Mouse (Mus musculus) kidney, adult 8-10 months (tissue): ENCODE results near the gene Tmigd3.
A peak's percentile ranks its signal among the peaks of the same experiment; 100 is the strongest.

Experiments
- DNase-seq, 2 experiments: peaks; one replicate each; pipeline ENCODE4 v3.0.0; 2022

Tmigd3 gene

GRCm38 (mm10) chr3:105876022-105876421, 5.3 kb downstream of the Tmigd3 start:
- DNase-seq = peak in 1 of 2 experiments; percentile 20

DNA sequence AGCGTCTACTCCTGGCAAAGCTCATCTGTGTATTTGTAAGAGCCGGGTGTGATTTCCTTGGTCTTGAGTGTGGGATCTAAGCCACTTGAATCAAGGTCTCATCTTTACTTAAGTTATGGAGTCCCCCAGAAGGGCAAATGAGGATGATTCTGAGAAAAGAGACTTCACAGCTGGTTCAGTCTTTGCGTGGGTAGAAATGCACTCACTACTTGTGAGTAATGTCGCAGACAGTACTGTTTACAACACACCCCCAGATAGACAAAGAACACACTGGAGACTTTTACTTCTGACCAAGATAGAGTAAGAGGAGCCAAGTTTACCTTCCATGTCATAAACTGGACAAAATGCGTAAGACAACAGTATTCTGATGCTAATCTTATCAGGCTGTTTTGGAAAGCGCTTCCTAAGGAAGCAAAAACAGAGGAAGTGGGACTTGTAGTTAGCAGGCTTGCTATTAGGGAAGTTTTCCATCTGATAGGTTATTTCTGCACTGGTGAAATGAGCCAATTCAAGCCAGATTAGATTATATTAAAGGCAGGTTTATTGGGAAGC, 6.6 kb downstream of the Tmigd3 start:
- DNase-seq = no peak

- no peak for DNase-seq
These were observed 7.2 kb downstream of the Tmigd3 start for GRCm38 (mm10) chr3:105877919-105878318.

- DNase-seq = no peak
These were observed 8.0 kb downstream of the Tmigd3 start for GRCm38 (mm10) chr3:105878751-105879150.

GRCm38 (mm10) chr3:105880419-105880818, 9.7 kb downstream of the Tmigd3 start:
- no peak for DNase-seq

- no peak for DNase-seq
These were observed 11.4 kb downstream of the Tmigd3 start for GRCm38 (mm10) chr3:105882105-105882504.

- no peak for DNase-seq
These were observed 12.4 kb downstream of the Tmigd3 start for GRCm38 (mm10) chr3:105883111-105883510.

DNA sequence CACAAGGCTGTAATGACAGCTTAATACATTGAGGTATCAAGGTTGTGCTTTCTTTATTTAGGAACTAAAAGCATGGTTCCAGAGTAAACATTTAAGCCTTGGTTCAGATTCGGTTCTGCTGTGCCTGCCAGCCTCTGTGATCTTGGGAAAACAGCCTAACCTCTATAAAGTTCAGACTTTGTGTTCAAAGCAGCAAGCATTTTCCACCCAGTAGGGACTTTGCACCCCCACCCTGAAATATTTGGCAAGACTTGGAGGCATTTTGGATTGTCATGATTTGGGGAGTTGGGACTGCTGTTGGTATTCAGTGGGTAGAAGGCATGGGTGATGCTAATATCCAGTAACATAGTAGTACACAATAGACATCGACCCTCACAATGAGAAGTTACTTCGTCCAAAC, 18.3 kb downstream of the Tmigd3 start:
- no peak for DNase-seq

- no peak for DNase-seq
These were observed 19.5 kb downstream of the Tmigd3 start for GRCm38 (mm10) chr3:105890220-105890619.

DNA sequence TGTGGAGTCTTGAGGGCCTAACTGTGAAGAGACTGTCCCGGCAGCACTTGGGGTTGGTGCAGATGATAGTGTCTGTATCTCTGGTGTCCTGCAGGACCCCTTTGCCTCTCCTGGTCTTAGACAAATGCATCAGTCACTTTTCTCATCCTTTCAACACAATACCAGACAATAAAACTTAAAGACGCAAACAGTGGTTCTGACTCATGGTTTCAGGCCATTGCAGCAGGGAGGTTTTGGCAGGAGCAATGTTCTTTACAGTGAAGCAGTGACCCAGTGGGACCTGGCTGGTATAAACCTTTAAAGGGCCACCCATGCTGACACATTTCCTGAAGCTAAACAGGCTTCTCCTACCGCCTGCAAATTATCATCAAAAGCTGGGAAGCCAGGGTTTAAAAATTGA, 20.4 kb downstream of the Tmigd3 start:
- no peak for DNase-seq

DNA sequence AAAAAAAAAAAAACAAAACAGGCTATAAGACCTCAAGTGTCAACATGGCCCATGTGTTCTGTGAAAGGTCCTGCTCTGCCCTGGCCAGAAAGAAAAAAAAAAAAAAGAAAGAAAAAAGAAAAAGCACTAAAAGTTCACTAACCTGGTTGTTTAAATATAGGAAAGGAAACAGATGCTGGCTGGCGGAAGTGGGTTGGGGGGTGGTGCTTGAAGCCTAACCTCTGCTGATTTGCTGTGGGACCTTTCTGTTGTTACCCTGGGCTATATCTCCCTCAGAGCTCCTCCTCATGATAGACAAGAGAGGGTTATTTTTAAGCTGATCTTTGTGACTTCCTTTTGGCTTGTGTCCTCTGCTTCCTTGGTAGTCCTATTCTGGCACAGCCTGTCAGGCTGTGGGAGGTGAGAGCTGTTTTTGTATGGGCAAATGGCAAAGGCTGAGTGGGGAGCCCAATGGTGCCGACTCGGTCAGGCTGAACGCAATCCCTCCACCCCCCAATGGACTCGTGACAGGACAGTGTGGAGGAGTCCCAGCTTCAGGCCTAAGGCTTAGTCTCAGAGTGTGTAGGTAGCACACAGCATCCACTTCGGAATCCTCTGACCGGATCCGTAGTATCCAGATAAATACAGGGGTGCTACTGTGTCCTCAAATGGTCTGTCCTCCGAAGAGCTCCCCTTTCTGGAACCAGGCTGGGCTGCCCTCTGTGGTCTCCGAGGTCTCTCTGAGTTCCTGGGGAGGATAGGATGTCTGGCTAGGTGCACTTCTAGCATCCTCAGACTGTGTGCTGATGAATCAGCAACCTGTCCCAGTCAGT, 21.3 kb downstream of the Tmigd3 start:
- DNase-seq = peak in 1 of 2 experiments; percentile 23

- no peak for DNase-seq
These were observed 22.1 kb downstream of the Tmigd3 start for GRCm38 (mm10) chr3:105892572-105893495.

DNA sequence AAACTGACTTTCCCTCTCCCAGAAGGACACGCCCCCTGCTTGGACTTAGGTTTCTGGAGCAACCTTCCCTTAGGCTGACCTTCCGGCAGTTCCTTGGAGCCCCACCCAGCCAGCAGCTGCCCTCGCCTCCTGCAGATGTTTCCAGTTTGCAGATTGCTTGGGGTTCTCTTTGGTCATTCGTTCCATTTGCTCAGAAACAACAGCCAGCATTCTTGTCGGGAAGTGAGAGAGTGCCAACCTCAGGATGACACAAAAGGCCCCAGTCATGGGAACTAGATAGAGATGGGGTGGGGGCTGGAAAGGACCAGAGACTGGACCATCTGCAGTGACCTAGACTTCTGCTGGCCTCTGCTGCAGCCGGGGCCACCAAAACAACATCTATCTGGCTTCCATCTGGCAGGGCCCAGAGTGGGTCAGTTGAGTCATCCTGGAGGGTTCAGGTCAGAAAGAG, 23.3 kb downstream of the Tmigd3 start:
- DNase-seq = no peak

- DNase-seq = peak; percentile 76 to 87
These were observed 24.2 kb downstream of the Tmigd3 start for GRCm38 (mm10) chr3:105894601-105895592.

- no peak for DNase-seq
These were observed 26.1 kb downstream of the Tmigd3 start for GRCm38 (mm10) chr3:105896811-105897210.

DNA sequence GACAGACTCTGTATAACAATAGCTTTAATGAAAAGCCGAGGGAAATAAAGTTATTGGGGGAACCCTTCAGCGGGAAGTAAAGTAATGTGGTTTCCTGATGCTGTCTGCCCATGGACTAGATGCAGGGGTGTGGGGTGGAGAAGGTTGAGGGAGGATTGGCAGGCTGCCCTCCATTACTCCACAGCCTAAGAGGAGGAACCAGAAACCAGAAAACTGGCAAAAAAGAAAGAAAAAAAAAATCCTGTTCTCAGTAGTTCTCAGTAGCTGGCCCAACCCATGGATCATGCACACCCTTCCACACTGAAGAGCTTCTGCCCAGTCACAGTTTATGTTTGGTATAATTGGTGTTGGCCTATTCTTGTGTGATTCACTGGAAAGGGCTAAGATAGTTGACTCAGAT, 27.6 kb downstream of the Tmigd3 start:
- DNase-seq = no peak

GRCm38 (mm10) chr3:105898861-105899260, 28.2 kb downstream of the Tmigd3 start:
- no peak for DNase-seq

- DNase-seq = peak; percentile 75 to 87
These were observed 28.9 kb downstream of the Tmigd3 start for GRCm38 (mm10) chr3:105899394-105900147.

DNA sequence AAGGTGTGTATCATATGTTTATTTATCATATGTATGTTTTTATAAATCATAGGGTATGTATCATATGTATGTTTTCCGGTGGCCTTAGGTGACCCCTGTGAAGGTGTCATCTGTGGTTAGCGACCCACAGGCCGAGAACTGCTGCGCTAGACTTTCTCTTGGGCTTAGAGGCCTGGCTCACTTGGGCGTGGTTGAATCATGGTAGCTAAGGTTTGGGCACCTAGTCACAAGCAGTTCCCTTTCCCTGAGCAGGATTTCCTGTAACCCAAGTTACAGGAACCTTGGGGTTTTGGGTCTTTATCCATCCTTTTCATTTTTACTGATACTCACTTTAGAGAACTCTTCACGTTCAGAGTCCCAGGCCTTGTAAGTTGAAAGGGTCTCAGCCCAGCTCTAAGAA, 29.6 kb downstream of the Tmigd3 start:
- no peak for DNase-seq

- no peak for DNase-seq
These were observed 30.0 kb downstream of the Tmigd3 start for GRCm38 (mm10) chr3:105900716-105901115.

DNA sequence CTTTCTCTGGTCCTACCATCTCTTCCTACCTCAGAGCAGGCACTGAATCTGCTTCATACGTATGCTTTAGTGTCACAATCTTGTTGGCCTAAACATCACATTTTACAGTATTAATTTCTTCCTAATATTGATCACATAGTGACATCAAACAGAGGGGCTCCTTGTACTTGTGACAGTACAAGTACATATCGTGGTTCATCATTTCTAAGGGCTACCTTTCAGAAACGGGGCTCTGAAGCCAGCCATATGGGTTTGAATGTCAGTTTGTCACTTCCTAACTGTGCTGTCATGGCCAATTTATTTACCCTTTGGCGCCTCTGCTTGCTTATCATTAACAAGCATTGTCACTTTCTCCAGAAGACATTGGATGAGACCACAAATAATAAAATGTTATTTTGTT, 30.8 kb downstream of the Tmigd3 start:
- no peak for DNase-seq
